Mouse (Mus musculus) ES-Bruce4 (cell line): ENCODE measurements around the gene Apol7a. TPM values are rescaled to one million over a fixed set of nuclear protein-coding genes. Genes with fewer than 3 reads are reported as not detected.

Source experiments
- H3K27ac ChIP-seq: 2 replicates; pipeline ENCODE4 v1.5.1; 2012; ENCODE audit warnings: low read length, inconsistent platforms; ENCODE audit not compliant: insufficient read depth
- H3K27me3 ChIP-seq: 2 replicates; pipeline ENCODE4 v1.6.1; 2012; ENCODE audit warnings: mild to moderate bottlenecking, low read length, inconsistent platforms; ENCODE audit not compliant: control insufficient read depth, poor library complexity, insufficient read depth, severe bottlenecking
- H3K36me3 ChIP-seq: 2 replicates; pipeline ENCODE4 v1.6.1; 2012; ENCODE audit warnings: inconsistent platforms, mild to moderate bottlenecking, low read length, moderate library complexity; ENCODE audit not compliant: control insufficient read depth, poor library complexity, insufficient read depth, severe bottlenecking
- H3K4me1 ChIP-seq: one replicate; pipeline ENCODE4 v1.8.1; 2011; ENCODE audit warnings: low read length; ENCODE audit not compliant: control insufficient read depth, insufficient read depth
- H3K4me3 ChIP-seq: 2 replicates; pipeline ENCODE4 v1.5.1; 2011; ENCODE audit warnings: low read depth, mild to moderate bottlenecking, low read length
- H3K9ac ChIP-seq: 2 replicates; pipeline ENCODE4 v1.6.1; 2012; ENCODE audit warnings: low read depth, mild to moderate bottlenecking, inconsistent platforms; ENCODE audit not compliant: poor library complexity, severe bottlenecking
- H3K9me3 ChIP-seq: replicated peaks from 2 replicates; pipeline ENCODE4 v1.6.1; 2012; ENCODE audit warnings: mild to moderate bottlenecking, low read length, inconsistent platforms; ENCODE audit not compliant: control insufficient read depth, poor library complexity, insufficient read depth, severe bottlenecking
- CTCF ChIP-seq: IDR thresholded peaks from one replicate; pipeline ENCODE4 v1.8.1; 2011; ENCODE audit warnings: low read depth, low read length
- EP300 ChIP-seq: IDR thresholded peaks from 2 replicates; pipeline ENCODE4 v1.6.1; 2011; ENCODE audit warnings: low read depth, low read length; ENCODE audit not compliant: insufficient read depth
- POLR2A ChIP-seq: IDR thresholded peaks from one replicate; pipeline ENCODE4 v1.8.1; 2011; ENCODE audit warnings: low read length; ENCODE audit not compliant: insufficient read depth
- polyA plus RNA-seq: library from polyadenylated mRNA; stranded (reverse); fragments of >200 nt; gene quantifications from 2 replicates; pipeline ENCODE4 v1.2.4, GENCODE M21; 2011; ENCODE audit warnings: low read depth; ENCODE audit not compliant: missing spikeins, insufficient read depth, insufficient read length

Gene Apol7a
- polyA plus RNA-seq, 1 experiment: not detected

DNA sequence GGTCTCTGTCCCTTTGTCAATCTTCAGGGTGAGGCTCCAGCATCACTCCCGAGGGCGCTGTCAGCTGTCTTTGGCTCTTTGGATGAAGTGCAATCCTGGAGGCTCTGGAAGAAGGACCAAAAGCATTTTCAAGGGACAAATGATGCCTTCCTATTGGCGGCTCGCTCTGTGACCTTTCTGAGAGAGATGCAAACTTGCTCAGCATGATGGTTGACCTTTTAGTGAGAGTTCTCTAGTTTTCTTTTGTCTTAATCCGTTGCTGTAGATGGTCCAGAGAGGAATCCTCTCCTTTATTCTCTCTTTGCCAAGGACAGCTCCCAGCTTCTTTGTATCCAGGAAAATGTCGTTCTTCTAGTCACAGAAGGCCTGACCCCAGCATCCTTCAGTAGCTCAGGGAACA is 39.8 kb downstream of the Apol7a start:
- Histone ChIP-seq H3K4me3 (peak overlapping the region; percentile 53), H3K27ac (peak overlapping the region; percentile 80), H3K36me3 (no peaks in the 10 kb centered on the region), H3K9me3 (no peaks in the 10 kb centered on the region), H3K9ac (no peak overlapping the region), H3K27me3 (no peaks in the 10 kb centered on the region), H3K4me1 (peaks cover 19% of the 10 kb centered on the region)
- TF ChIP-seq EP300: no peak
- no peak for TF ChIP-seq CTCF
- TF ChIP-seq POLR2A: no peak

DNA sequence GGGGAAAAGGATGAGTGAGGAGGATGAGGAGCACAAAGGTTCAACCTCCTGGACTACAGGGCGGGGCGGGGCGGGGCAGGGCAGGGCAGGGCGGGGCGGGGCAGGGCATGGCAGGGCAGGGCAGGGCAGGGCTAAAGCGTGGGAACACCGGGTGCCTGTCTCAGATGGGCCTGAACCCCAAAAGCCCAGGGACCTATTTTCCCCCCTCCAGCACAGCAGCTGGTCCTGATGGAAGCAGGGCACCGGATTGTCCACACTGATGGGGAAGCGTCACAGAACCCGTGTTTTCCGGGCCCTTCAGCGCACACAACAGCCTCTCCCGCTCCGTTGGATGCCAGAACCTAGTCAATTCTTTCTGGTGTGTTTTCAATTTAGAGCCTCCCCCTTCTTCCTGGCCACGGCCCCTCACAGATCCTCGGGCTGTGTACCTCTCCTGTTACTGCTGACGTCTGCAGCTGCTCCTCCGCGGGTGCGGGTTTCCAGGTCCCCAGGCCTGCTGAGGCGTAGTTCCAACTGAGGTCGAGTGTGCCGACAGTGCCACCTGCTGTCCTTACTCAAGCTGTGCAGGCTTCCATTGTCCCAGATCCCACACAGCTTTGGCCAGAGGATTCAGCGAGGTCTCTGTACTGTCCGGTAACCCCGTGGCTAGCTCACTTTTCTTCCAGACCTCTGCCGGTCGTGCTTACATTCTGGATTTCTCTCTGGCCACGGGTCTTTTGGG is 40.4 kb downstream of the Apol7a start:
- H3K36me3 ChIP-seq: no peaks in the 10 kb centered on the region
- H3K4me3 ChIP-seq: peak overlapping the region; percentile 59
- peak; percentile 89 for TF ChIP-seq EP300
- TF ChIP-seq POLR2A: no peak
- peak; percentile 99 for TF ChIP-seq CTCF
- H3K4me1 ChIP-seq: peaks cover 16% of the 10 kb centered on the region
- peak overlapping the region; percentile 88 for H3K27ac ChIP-seq
- peak overlapping the region; percentile 27 for H3K9ac ChIP-seq
- no peaks in the 10 kb centered on the region for H3K27me3 ChIP-seq
- no peaks in the 10 kb centered on the region for H3K9me3 ChIP-seq

DNA sequence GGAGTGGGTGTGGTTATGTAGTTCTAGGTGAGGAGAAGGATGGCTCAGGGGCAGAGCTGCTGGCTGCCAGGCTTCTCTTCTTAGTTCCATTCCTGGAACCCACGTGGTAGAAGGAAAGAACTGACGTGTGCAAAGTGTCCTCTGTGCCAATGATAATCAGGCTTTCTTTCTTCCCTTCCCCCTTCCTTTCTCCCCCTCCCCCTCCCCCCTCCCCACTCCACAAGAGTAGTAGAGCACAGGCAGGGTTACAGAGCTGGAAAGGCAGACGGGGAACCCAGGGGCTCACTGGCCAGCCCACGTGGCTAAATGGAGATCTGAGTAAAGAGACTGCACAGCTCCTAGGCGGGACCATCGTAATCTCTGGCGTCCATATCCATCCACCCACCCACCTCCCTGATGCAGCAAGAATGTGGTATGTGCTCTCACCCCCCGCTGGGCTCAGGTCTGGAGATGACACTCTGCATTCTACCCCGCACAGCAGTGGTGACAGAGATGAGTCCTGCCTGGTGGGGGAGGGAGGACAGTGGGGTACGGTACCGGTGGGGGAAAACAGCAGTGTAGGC is 42.6 kb downstream of the Apol7a start:
- H3K36me3 ChIP-seq: no peaks in the 10 kb centered on the region
- H3K9me3 ChIP-seq: no peaks in the 10 kb centered on the region
- peak overlapping the region; percentile 47 for H3K9ac ChIP-seq
- peak overlapping the region; percentile 98 for H3K27ac ChIP-seq
- H3K4me3 ChIP-seq: peak overlapping the region; percentile 60
- TF ChIP-seq EP300 (peak; percentile 78), POLR2A (no peak)
- H3K27me3 ChIP-seq: no peaks in the 10 kb centered on the region
- peaks cover 13% of the 10 kb centered on the region for H3K4me1 ChIP-seq

- peak overlapping the region; percentile 98 for H3K27ac ChIP-seq
- TF ChIP-seq EP300: peak; percentile 95
- TF ChIP-seq POLR2A: no peak
- no peak for TF ChIP-seq CTCF
- H3K9me3 ChIP-seq: no peaks in the 10 kb centered on the region
- H3K27me3 ChIP-seq: no peaks in the 10 kb centered on the region
- no peaks in the 10 kb centered on the region for H3K36me3 ChIP-seq
- no peak overlapping the region for H3K9ac ChIP-seq
- peak overlapping the region; percentile 7; the same call in 1 of the 2 replicates for H3K4me3 ChIP-seq
- peaks cover 14% of the 10 kb centered on the region for H3K4me1 ChIP-seq
Measured at GRCm38 (mm10) chr15:77354848-77355551, 43.9 kb downstream of the Apol7a start.

DNA sequence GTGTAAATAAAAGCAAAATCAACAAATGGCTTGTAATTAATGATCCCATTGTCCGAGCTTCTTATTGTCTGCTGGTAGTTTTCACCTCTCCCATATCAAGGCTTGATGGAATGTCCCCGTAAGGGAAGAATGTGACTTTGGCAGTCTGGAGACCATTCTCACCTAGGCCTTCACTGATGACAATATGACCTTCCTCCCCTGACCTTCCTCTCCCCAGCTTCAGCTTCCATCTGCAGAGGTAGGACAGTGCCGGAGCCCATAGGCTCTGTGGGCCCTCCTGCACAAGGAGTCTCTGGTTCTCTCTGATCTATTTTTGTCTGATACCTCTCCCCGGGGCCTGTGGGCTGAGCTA is 44.4 kb downstream of the Apol7a start:
- Histone ChIP-seq H3K9me3 (no peaks in the 10 kb centered on the region), H3K4me1 (peaks cover 13% of the 10 kb centered on the region), H3K27ac (peak overlapping the region; percentile 87), H3K27me3 (no peaks in the 10 kb centered on the region), H3K9ac (no peak overlapping the region), H3K4me3 (no peak overlapping the region), H3K36me3 (no peaks in the 10 kb centered on the region)
- peak; percentile 63; the same call in 1 of the 2 replicates for TF ChIP-seq EP300
- TF ChIP-seq CTCF: no peak

- H3K4me1 ChIP-seq: peaks cover 11% of the 10 kb centered on the region
- no peaks in the 10 kb centered on the region for H3K36me3 ChIP-seq
- no peaks in the 10 kb centered on the region for H3K27me3 ChIP-seq
- no peak overlapping the region for H3K27ac ChIP-seq
- H3K9me3 ChIP-seq: no peaks in the 10 kb centered on the region
- H3K4me3 ChIP-seq: no peak overlapping the region
- TF ChIP-seq EP300 (0 out of 2 replicates have a peak, but pooled peaks have one; percentile 36), CTCF (no peak), POLR2A (no peak)
- no peak overlapping the region for H3K9ac ChIP-seq
Measured at GRCm38 (mm10) chr15:77353764-77354163, 45.1 kb downstream of the Apol7a start.
